Mouse (Mus musculus): ENCODE measurements at regions not wholly inside any gene's neighbourhood (a gene's known extent, or its start where the extent isn't known, plus 50 kb on each side); places are given as distances from the start of the nearest gene placed in this dataset.
A peak's percentile ranks its signal among the peaks of the same experiment; 100 is the strongest.

- TF ChIP-seq POLR2A (IDR thresholded peaks at IDR 0.05; ENCODE audit: extremely low read depth, insufficient read depth, low read length), result no peak
- TF ChIP-seq CTCF (IDR thresholded peaks at IDR 0.05; ENCODE audit: extremely low read depth, insufficient read depth, low read length), result no peak
- Histone ChIP-seq H3K4me3 (ENCODE audit: insufficient read depth, low read length) (no peak overlapping the region), H3K27ac (ENCODE audit: insufficient read depth, low read length) (no peak overlapping the region), H3K4me1 (ENCODE audit: control insufficient read depth, insufficient read depth, low read length) (no peaks in the 10 kb centered on the region)
Measured at GRCm38 (mm10) chr17:49272661-49273448, 155.3 kb upstream of the Mocs1 start.

GRCm38 (mm10) chr17:49274936-49275335, 153.2 kb upstream of the Mocs1 start:
- H3K4me3 ChIP-seq (ENCODE audit: insufficient read depth, low read length), result no peak overlapping the region
- no peaks in the 10 kb centered on the region for H3K4me1 ChIP-seq (ENCODE audit: control insufficient read depth, insufficient read depth, low read length)
- H3K27ac ChIP-seq (ENCODE audit: insufficient read depth, low read length), result no peak overlapping the region
- TF ChIP-seq POLR2A (IDR thresholded peaks at IDR 0.05; ENCODE audit: extremely low read depth, insufficient read depth, low read length), result no peak
- TF ChIP-seq CTCF (IDR thresholded peaks at IDR 0.05; ENCODE audit: extremely low read depth, insufficient read depth, low read length), result no peak

GRCm38 (mm10) chr17:49275421-49275820, 152.7 kb upstream of the Mocs1 start:
- Histone ChIP-seq H3K4me3 (ENCODE audit: insufficient read depth, low read length) (no peak overlapping the region), H3K27ac (ENCODE audit: insufficient read depth, low read length) (no peak overlapping the region), H3K4me1 (ENCODE audit: control insufficient read depth, insufficient read depth, low read length) (no peaks in the 10 kb centered on the region)
- TF ChIP-seq POLR2A (IDR thresholded peaks at IDR 0.05; ENCODE audit: extremely low read depth, insufficient read depth, low read length), result no peak
- TF ChIP-seq CTCF (IDR thresholded peaks at IDR 0.05; ENCODE audit: extremely low read depth, insufficient read depth, low read length), result no peak

GRCm38 (mm10) chr17:49275916-49276315, 152.2 kb upstream of the Mocs1 start:
- H3K4me3 ChIP-seq (ENCODE audit: insufficient read depth, low read length), result no peak overlapping the region

GRCm38 (mm10) chr17:49278541-49278940, 149.6 kb upstream of the Mocs1 start:
- no peak overlapping the region for H3K27ac ChIP-seq (ENCODE audit: insufficient read depth, low read length)
- no peaks in the 10 kb centered on the region for H3K4me1 ChIP-seq (ENCODE audit: control insufficient read depth, insufficient read depth, low read length)
- TF ChIP-seq POLR2A (IDR thresholded peaks at IDR 0.05; ENCODE audit: extremely low read depth, insufficient read depth, low read length), result no peak
- TF ChIP-seq CTCF (IDR thresholded peaks at IDR 0.05; ENCODE audit: extremely low read depth, insufficient read depth, low read length), result no peak
- no peak overlapping the region for H3K4me3 ChIP-seq (ENCODE audit: insufficient read depth, low read length)

More at GRCm38 (mm10) chr17:49275916-49276315, 152.2 kb upstream of the Mocs1 start:
- TF ChIP-seq CTCF (IDR thresholded peaks at IDR 0.05; ENCODE audit: extremely low read depth, insufficient read depth, low read length) (no peak), POLR2A (IDR thresholded peaks at IDR 0.05; ENCODE audit: extremely low read depth, insufficient read depth, low read length) (no peak)
- H3K4me1 ChIP-seq (ENCODE audit: control insufficient read depth, insufficient read depth, low read length), result no peaks in the 10 kb centered on the region
- no peak overlapping the region for H3K27ac ChIP-seq (ENCODE audit: insufficient read depth, low read length)

GRCm38 (mm10) chr17:49278973-49279727, 149.0 kb upstream of the Mocs1 start:
- no peak overlapping the region for H3K4me3 ChIP-seq (ENCODE audit: insufficient read depth, low read length)
- TF ChIP-seq POLR2A (IDR thresholded peaks at IDR 0.05; ENCODE audit: extremely low read depth, insufficient read depth, low read length) (no peak), CTCF (IDR thresholded peaks at IDR 0.05; ENCODE audit: extremely low read depth, insufficient read depth, low read length) (no peak)
- no peak overlapping the region for H3K27ac ChIP-seq (ENCODE audit: insufficient read depth, low read length)
- H3K4me1 ChIP-seq (ENCODE audit: control insufficient read depth, insufficient read depth, low read length), result no peaks in the 10 kb centered on the region

- H3K27ac ChIP-seq (ENCODE audit: insufficient read depth, low read length), result no peak overlapping the region
- H3K4me3 ChIP-seq (ENCODE audit: insufficient read depth, low read length), result no peak overlapping the region
- no peaks in the 10 kb centered on the region for H3K4me1 ChIP-seq (ENCODE audit: control insufficient read depth, insufficient read depth, low read length)
- TF ChIP-seq POLR2A (IDR thresholded peaks at IDR 0.05; ENCODE audit: extremely low read depth, insufficient read depth, low read length) (no peak), CTCF (IDR thresholded peaks at IDR 0.05; ENCODE audit: extremely low read depth, insufficient read depth, low read length) (no peak)
Measured at GRCm38 (mm10) chr17:49281344-49281743, 146.8 kb upstream of the Mocs1 start.

- no peaks in the 10 kb centered on the region for H3K4me1 ChIP-seq (ENCODE audit: control insufficient read depth, insufficient read depth, low read length)
- TF ChIP-seq CTCF (IDR thresholded peaks at IDR 0.05; ENCODE audit: extremely low read depth, insufficient read depth, low read length) (peak; percentile 19; the same call in 1 of the 2 replicates), POLR2A (IDR thresholded peaks at IDR 0.05; ENCODE audit: extremely low read depth, insufficient read depth, low read length) (no peak)
- H3K27ac ChIP-seq (ENCODE audit: insufficient read depth, low read length), result no peak overlapping the region
- no peak overlapping the region for H3K4me3 ChIP-seq (ENCODE audit: insufficient read depth, low read length)
Measured at GRCm38 (mm10) chr17:49282498-49282897, 145.7 kb upstream of the Mocs1 start.

- Histone ChIP-seq H3K27ac (ENCODE audit: insufficient read depth, low read length) (no peak overlapping the region), H3K4me1 (ENCODE audit: control insufficient read depth, insufficient read depth, low read length) (no peaks in the 10 kb centered on the region), H3K4me3 (ENCODE audit: insufficient read depth, low read length) (no peak overlapping the region)
- TF ChIP-seq CTCF (IDR thresholded peaks at IDR 0.05; ENCODE audit: extremely low read depth, insufficient read depth, low read length) (no peak), POLR2A (IDR thresholded peaks at IDR 0.05; ENCODE audit: extremely low read depth, insufficient read depth, low read length) (no peak)
Measured at GRCm38 (mm10) chr17:49283491-49283890, 144.7 kb upstream of the Mocs1 start.
